Mouse (Mus musculus) C2C12 (cell line): Measurements from ENCODE around the gene Vax1. TPM values are rescaled to one million over a fixed set of nuclear protein-coding genes. Genes with fewer than 3 reads are reported as not detected.

ENCODE experiments used
- H3K27me3 ChIP-seq: one replicate; pipeline ENCODE4 v1.6.1; 2011; ENCODE audit not compliant: control insufficient read depth, insufficient read depth, insufficient read length
- H3K36me3 ChIP-seq: one replicate; pipeline ENCODE4 v1.6.1; 2011; ENCODE audit not compliant: control insufficient read depth, insufficient read depth
- H3K4me3 ChIP-seq: one replicate; pipeline ENCODE4 v1.5.1; 2011; ENCODE audit warnings: mild to moderate bottlenecking, control low read depth; ENCODE audit not compliant: poor library complexity, insufficient read depth, severe bottlenecking
- H3K79me2 ChIP-seq: one replicate; pipeline ENCODE4 v1.6.1; 2011; ENCODE audit not compliant: control insufficient read depth, insufficient read depth
- H3K79me3 ChIP-seq: one replicate; pipeline ENCODE4 v1.6.1; 2011; ENCODE audit warnings: low read depth, control low read depth
- H3ac ChIP-seq: one replicate; pipeline ENCODE3; 2011; ENCODE audit warnings: low read depth; ENCODE audit not compliant: control insufficient read depth, insufficient read length
- CEBPB ChIP-seq: IDR thresholded peaks from one replicate; pipeline ENCODE4 v1.6.1; 2011; ENCODE audit warnings: low read depth, mild to moderate bottlenecking, control low read depth, moderate library complexity
- CTCF ChIP-seq: IDR thresholded peaks from one replicate; pipeline ENCODE4 v1.5.1; 2011; ENCODE audit not compliant: control insufficient read depth, insufficient read depth, insufficient read length
- FOSL1 ChIP-seq: IDR thresholded peaks from one replicate; pipeline ENCODE4 v1.8.0; 2011; ENCODE audit warnings: mild to moderate bottlenecking, low read length; ENCODE audit not compliant: poor library complexity, insufficient read depth, severe bottlenecking
- MAX ChIP-seq: IDR thresholded peaks from one replicate; pipeline ENCODE4 v1.6.1; 2011; ENCODE audit warnings: mild to moderate bottlenecking, control low read depth
- MYOD1 ChIP-seq: IDR thresholded peaks from one replicate; pipeline ENCODE4 v1.6.1; 2011; ENCODE audit warnings: low read depth; ENCODE audit not compliant: control insufficient read depth, insufficient read length
- MYOG ChIP-seq: IDR thresholded peaks from one replicate; pipeline ENCODE4 v1.6.1; 2011; ENCODE audit not compliant: control insufficient read depth, insufficient read length; ENCODE audit errors: extremely low read depth
- USF1 ChIP-seq: IDR thresholded peaks from one replicate; pipeline ENCODE4 v1.6.1; 2011; ENCODE audit warnings: low read depth, mild to moderate bottlenecking, control low read depth, moderate library complexity
- polyA plus RNA-seq: library from polyadenylated mRNA; unstranded; fragments of >200 nt; fragmentation: generic; extraction: Trizol; gene quantifications from one replicate; pipeline ENCODE4 v1.2.1, GENCODE M21; 2012; ENCODE audit warnings: missing spikeins

Vax1 gene
- polyA plus RNA-seq, 1 experiment, result not detected

GRCm38 (mm10) chr19:59171151-59171870, 1.5 kb upstream of the Vax1 start:
- H3K79me3 ChIP-seq, result no peaks in the 10 kb centered on the region
- H3ac ChIP-seq, result no peak overlapping the region
- no peaks in the 10 kb centered on the region for H3K79me2 ChIP-seq
- H3K36me3 ChIP-seq, result no peaks in the 10 kb centered on the region
- H3K27me3 ChIP-seq, result peaks cover 69% of the 10 kb centered on the region
- TF ChIP-seq FOSL1, result no peak
- no peak for TF ChIP-seq MYOD1
- no peak for TF ChIP-seq CTCF
- TF ChIP-seq CEBPB, result no peak
- no peak for TF ChIP-seq MYOG
- no peak for TF ChIP-seq USF1
- TF ChIP-seq MAX, result no peak
- no peak overlapping the region for H3K4me3 ChIP-seq

GRCm38 (mm10) chr19:59170766-59171095, 875 bp upstream of the Vax1 start:
- Histone ChIP-seq H3K36me3 (no peaks in the 10 kb centered on the region), H3K79me2 (no peaks in the 10 kb centered on the region), H3K4me3 (no peak overlapping the region), H3ac (no peak overlapping the region), H3K27me3 (peaks cover 71% of the 10 kb centered on the region), H3K79me3 (no peaks in the 10 kb centered on the region)
- TF ChIP-seq MYOD1, result no peak
- TF ChIP-seq CEBPB, result no peak
- no peak for TF ChIP-seq USF1
- TF ChIP-seq FOSL1, result no peak
- TF ChIP-seq MAX, result no peak
- no peak for TF ChIP-seq CTCF
- no peak for TF ChIP-seq MYOG

GRCm38 (mm10) chr19:59169143-59169935, 517 bp downstream of the Vax1 start:
- H3K4me3 ChIP-seq, result no peak overlapping the region
- no peaks in the 10 kb centered on the region for H3K79me3 ChIP-seq
- TF ChIP-seq CTCF (no peak), MAX (no peak), USF1 (no peak)
- no peaks in the 10 kb centered on the region for H3K36me3 ChIP-seq
- H3ac ChIP-seq, result no peak overlapping the region
- H3K79me2 ChIP-seq, result no peaks in the 10 kb centered on the region
- peaks cover 77% of the 10 kb centered on the region for H3K27me3 ChIP-seq

GRCm38 (mm10) chr19:59168386-59168905, 1.4 kb downstream of the Vax1 start:
- no peak overlapping the region for H3ac ChIP-seq
- no peaks in the 10 kb centered on the region for H3K79me2 ChIP-seq
- no peak overlapping the region for H3K4me3 ChIP-seq
- no peaks in the 10 kb centered on the region for H3K79me3 ChIP-seq
- no peaks in the 10 kb centered on the region for H3K36me3 ChIP-seq
- peaks cover 69% of the 10 kb centered on the region for H3K27me3 ChIP-seq
- TF ChIP-seq MYOD1 (no peak), MAX (no peak), MYOG (no peak), CTCF (no peak), CEBPB (no peak), FOSL1 (no peak), USF1 (no peak)

GRCm38 (mm10) chr19:59167871-59168270, 2.0 kb downstream of the Vax1 start:
- Histone ChIP-seq H3K79me3 (no peaks in the 10 kb centered on the region), H3ac (no peak overlapping the region), H3K79me2 (no peaks in the 10 kb centered on the region), H3K4me3 (no peak overlapping the region), H3K36me3 (no peaks in the 10 kb centered on the region), H3K27me3 (peaks cover 68% of the 10 kb centered on the region)
- TF ChIP-seq USF1, result no peak
- TF ChIP-seq MYOG, result no peak
- no peak for TF ChIP-seq CTCF

- Histone ChIP-seq H3K4me3 (no peak overlapping the region), H3ac (no peak overlapping the region), H3K79me3 (no peaks in the 10 kb centered on the region), H3K79me2 (no peaks in the 10 kb centered on the region), H3K36me3 (no peaks in the 10 kb centered on the region), H3K27me3 (peaks cover 65% of the 10 kb centered on the region)
- TF ChIP-seq FOSL1, result no peak
- no peak for TF ChIP-seq MYOG
- TF ChIP-seq MYOD1, result no peak
- TF ChIP-seq CTCF, result no peak
- no peak for TF ChIP-seq MAX
- no peak for TF ChIP-seq CEBPB
- no peak for TF ChIP-seq USF1
Observed at GRCm38 (mm10) chr19:59166879-59167278, 3.0 kb downstream of the Vax1 start.
